Mouse (Mus musculus): ENCODE measurements around the gene Hspbap1. TPM values are rescaled to one million over a fixed set of nuclear protein-coding genes. Genes with fewer than 3 reads are reported as not detected.

The Hspbap1 gene
- total RNA-seq, 2 experiments from 2014 or later: 5.7 to 7.0 TPM

- no peak for DNase-seq
Observed at GRCm38 (mm10) chr16:35763590-35764296, 6.4 kb upstream of the Hspbap1 start.

- no peak for DNase-seq
Observed at GRCm38 (mm10) chr16:35764941-35765340, 5.2 kb upstream of the Hspbap1 start.

- no peak for DNase-seq
Observed at GRCm38 (mm10) chr16:35765449-35765848, 4.7 kb upstream of the Hspbap1 start.

- no peak for DNase-seq
Observed at GRCm38 (mm10) chr16:35766366-35766765, 3.8 kb upstream of the Hspbap1 start.

GRCm38 (mm10) chr16:35768469-35768784 lies 1.7 kb upstream of the Hspbap1 start:
- no peak for DNase-seq

GRCm38 (mm10) chr16:35768785-35769642 lies 1.2 kb upstream of the Hspbap1 start, which contains the start of gene Dirc2:
Dirc2 (minus strand) TSS chr16:35769356.
- DNase-seq: peak; percentile 83 to 90

- no peak for DNase-seq
Observed at GRCm38 (mm10) chr16:35771141-35771540, 966 bp downstream of the Hspbap1 start.

- no peak for DNase-seq
Observed at GRCm38 (mm10) chr16:35771606-35772005, 1.4 kb downstream of the Hspbap1 start.

GRCm38 (mm10) chr16:35772598-35772997 lies 2.4 kb downstream of the Hspbap1 start:
- no peak for DNase-seq

GRCm38 (mm10) chr16:35775835-35776234 lies 5.7 kb downstream of the Hspbap1 start:
- no peak for DNase-seq

GRCm38 (mm10) chr16:35776737-35777136 lies 6.6 kb downstream of the Hspbap1 start:
- DNase-seq: no peak

- no peak for DNase-seq
Observed at GRCm38 (mm10) chr16:35777768-35778167, 7.6 kb downstream of the Hspbap1 start.

GRCm38 (mm10) chr16:35779681-35780080 lies 9.5 kb downstream of the Hspbap1 start:
- DNase-seq: no peak

- DNase-seq: no peak
Observed at GRCm38 (mm10) chr16:35781096-35781495, 10.9 kb downstream of the Hspbap1 start.

- DNase-seq: no peak
Observed at GRCm38 (mm10) chr16:35781651-35782050, 11.5 kb downstream of the Hspbap1 start.

GRCm38 (mm10) chr16:35782451-35783206 lies 12.5 kb downstream of the Hspbap1 start:
- no peak for DNase-seq

- no peak for DNase-seq
Observed at GRCm38 (mm10) chr16:35783207-35783573, 13.0 kb downstream of the Hspbap1 start.

- no peak for DNase-seq
Observed at GRCm38 (mm10) chr16:35784134-35784725, 14.1 kb downstream of the Hspbap1 start.

- DNase-seq: no peak
Observed at GRCm38 (mm10) chr16:35787163-35787562, 17.0 kb downstream of the Hspbap1 start.

GRCm38 (mm10) chr16:35787568-35788189 lies 17.5 kb downstream of the Hspbap1 start:
- no peak for DNase-seq

GRCm38 (mm10) chr16:35788330-35788729 lies 18.2 kb downstream of the Hspbap1 start:
- no peak for DNase-seq
